Mouse (Mus musculus) embryonic facial prominence, embryonic 10.5 days (tissue): ENCODE results near the gene Zfp764. TPM values are rescaled to one million over a fixed set of nuclear protein-coding genes. Genes with fewer than 3 reads are reported as not detected.

Source experiments
- DNase-seq: peaks from one replicate; pipeline ENCODE4 v3.0.0-alpha.2; 2017; ENCODE audit warnings: low spot score
- H3K27ac ChIP-seq: fragments of 300-500 bp; sonication (generic); replicated peaks from 2 replicates; pipeline ENCODE4 v1.5.1; 2016; ENCODE audit warnings: mild to moderate bottlenecking
- H3K27me3 ChIP-seq: fragments of 300-500 bp; sonication (generic); replicated peaks from 2 replicates; pipeline ENCODE4 v1.6.1; 2016; ENCODE audit warnings: low read depth, mild to moderate bottlenecking; ENCODE audit not compliant: poor library complexity, severe bottlenecking
- H3K36me3 ChIP-seq: fragments of 300-500 bp; sonication (generic); replicated peaks from 2 replicates; pipeline ENCODE4 v1.6.1; 2016; ENCODE audit warnings: mild to moderate bottlenecking, moderate library complexity
- H3K4me1 ChIP-seq: fragments of 300-500 bp; sonication (generic); 2 replicates; pipeline ENCODE4 v1.6.1; 2016
- H3K4me3 ChIP-seq: fragments of 300-500 bp; sonication (generic); 2 replicates; pipeline ENCODE4 v1.5.1; 2016; ENCODE audit warnings: mild to moderate bottlenecking, moderate library complexity
- H3K9me3 ChIP-seq: fragments of 300-500 bp; sonication (generic); 2 replicates; pipeline ENCODE4 v1.6.1; 2016; ENCODE audit warnings: mild to moderate bottlenecking
- WGBS: fragments of 180-500 bp; shearing (Covaris S2); methylation state at CpG from one replicate; pipeline ENCODE4 v1.1.7; 2016; 5-methylcytosine and 5-hydroxymethylcytosine counted together
- polyA plus RNA-seq: library from polyadenylated mRNA; unstranded; fragments of >200 nt; fragmentation: Nextera tagmentation; extraction: Ambion mirVana; gene quantifications from 2 replicates; pipeline ENCODE4 v1.2.1, GENCODE M21; 2016

The Zfp764 gene
- polyA plus RNA-seq, 1 experiment from 2014 or later, result 6.1 TPM

- Histone ChIP-seq H3K4me3 (no peak overlapping the region), H3K4me1 (0 out of 2 replicates have a peak, but pooled peaks cover 3% of the 10 kb centered on the region), H3K9me3 (no peaks in the 10 kb centered on the region), H3K27ac (no peak overlapping the region), H3K36me3 (no peaks in the 10 kb centered on the region), H3K27me3 (peaks cover 31% of the 10 kb centered on the region)
- 69% methylated on average over 2 of the region's 2 CpGs for WGBS
- DNase-seq, result no peak
These were observed 48.8 kb downstream of the Zfp764 start for GRCm38 (mm10) chr7:127357871-127358270.

- H3K27me3 ChIP-seq, result peaks cover 14% of the 10 kb centered on the region; the same call in 1 of the 2 replicates
- H3K4me3 ChIP-seq, result no peak overlapping the region
- 72% methylated on average over 3 of the region's 3 CpGs for WGBS
- H3K4me1 ChIP-seq, result no peaks in the 10 kb centered on the region
- H3K9me3 ChIP-seq, result no peaks in the 10 kb centered on the region
- H3K36me3 ChIP-seq, result no peaks in the 10 kb centered on the region
- no peak for DNase-seq
- H3K27ac ChIP-seq, result no peak overlapping the region
These were observed 50.8 kb downstream of the Zfp764 start for GRCm38 (mm10) chr7:127355796-127356195.

Other genes starting within 250 kb of the Zfp764 start
- gene Cd2bp2, start 210.8 kb downstream of the Zfp764 start, polyA plus RNA-seq, result 89.9 and 93.4 TPM in 2 replicates
- 31.3 and 34.4 TPM in 2 replicates for gene Tbc1d10b, start 198.4 kb downstream of the Zfp764 start, polyA plus RNA-seq
- gene Mylpf, start 197.9 kb downstream of the Zfp764 start, polyA plus RNA-seq, result 9.3 and 10.7 TPM in 2 replicates
- 73.5 and 75.8 TPM in 2 replicates for gene Zfp553, start 173.8 kb downstream of the Zfp764 start, polyA plus RNA-seq
- gene Sept1, start 173.7 kb downstream of the Zfp764 start, polyA plus RNA-seq, result 27.3 and 30.0 TPM in 2 replicates
- 65.1 and 69.1 TPM in 2 replicates for gene Zfp771, start 162.5 kb downstream of the Zfp764 start, polyA plus RNA-seq
- 363 and 380 TPM in 2 replicates for gene Dctpp1, start 146.1 kb downstream of the Zfp764 start, polyA plus RNA-seq
- 82.5 and 86.4 TPM in 2 replicates for gene Sephs2, start 132.8 kb downstream of the Zfp764 start, polyA plus RNA-seq
- gene Itgal, start 110.6 kb downstream of the Zfp764 start, polyA plus RNA-seq, result 0.73 and 0.82 TPM in 2 replicates
- 19.7 and 20.9 TPM in 2 replicates for gene Zfp768, start 61.2 kb downstream of the Zfp764 start, polyA plus RNA-seq
- gene Zfp747, start 30.8 kb downstream of the Zfp764 start, polyA plus RNA-seq, result 9.0 and 9.3 TPM in 2 replicates
- 5.1 and 6.4 TPM in 2 replicates for gene 9130019O22Rik, start 19.7 kb downstream of the Zfp764 start, polyA plus RNA-seq
- gene E430018J23Rik, start 13.2 kb downstream of the Zfp764 start, polyA plus RNA-seq, result 4.6 and 5.5 TPM in 2 replicates
- gene Zfp688, start 15.2 kb upstream of the Zfp764 start, polyA plus RNA-seq, result 29.0 and 32.5 TPM in 2 replicates
- gene Zfp689, start 42.3 kb upstream of the Zfp764 start, polyA plus RNA-seq, result 13.4 and 17.7 TPM in 2 replicates
- 46.3 and 47.9 TPM in 2 replicates for gene Prr14, start 52.8 kb upstream of the Zfp764 start, polyA plus RNA-seq
- gene Fbrs, start 72.4 kb upstream of the Zfp764 start, polyA plus RNA-seq, result 8.6 and 9.0 TPM in 2 replicates
- gene Srcap, start 105.2 kb upstream of the Zfp764 start, polyA plus RNA-seq, result 55.8 and 62.8 TPM in 2 replicates
- gene Gm42715, start 112.8 kb upstream of the Zfp764 start, polyA plus RNA-seq, result 16.6 and 17.8 TPM in 2 replicates
- 5.1 and 7.3 TPM in 2 replicates for gene Tmem265, start 154.6 kb upstream of the Zfp764 start, polyA plus RNA-seq
- gene Phkg2, start 166.5 kb upstream of the Zfp764 start, polyA plus RNA-seq, result 40.7 and 43.4 TPM in 2 replicates
- gene Ccdc189, start 181.8 kb upstream of the Zfp764 start, polyA plus RNA-seq, result 11.8 and 15.3 TPM in 2 replicates
- 61.2 and 64.2 TPM in 2 replicates for gene Rnf40, start 181.9 kb upstream of the Zfp764 start, polyA plus RNA-seq
- gene Zfp629, start 209.0 kb upstream of the Zfp764 start, polyA plus RNA-seq, result 31.6 and 33.6 TPM in 2 replicates